Mouse (Mus musculus): ENCODE results near the gene Armcx1.
A peak's percentile ranks its signal among the peaks of the same experiment; 100 is the strongest.

GRCm38 (mm10) chrX:134756434-134757292 is 38.9 kb downstream of the Armcx1 start, which contains the start of gene Armcx3:
- TF ChIP-seq CTCF (IDR thresholded peaks at IDR 0.05; ENCODE audit: control insufficient read depth, insufficient read depth, insufficient read length), result no peak
- TF ChIP-seq MYOD1 (IDR thresholded peaks at IDR 0.05; ENCODE audit: control insufficient read depth, insufficient read length, low read depth), result no peak
- no peak for TF ChIP-seq MAX (IDR thresholded peaks at IDR 0.05)
- no peak for TF ChIP-seq CEBPB (IDR thresholded peaks at IDR 0.05; ENCODE audit: low read depth)
- TF ChIP-seq USF1 (IDR thresholded peaks at IDR 0.05; ENCODE audit: low read depth), result peak; percentile 85
- TF ChIP-seq MYOG (IDR thresholded peaks at IDR 0.05; ENCODE audit: control insufficient read depth, extremely low read depth, insufficient read length), result no peak
